Mouse (Mus musculus) liver, adult 2 months (tissue): Measurements from ENCODE around the gene Kcnn3.

Experiments used
- CTCF ChIP-seq: fragments of 200-500 bp; IDR thresholded peaks from 2 replicates; pipeline ENCODE4 v1.5.1; 2011; ENCODE audit warnings: low read depth, low read length, control low read depth
- POLR2A ChIP-seq: fragments of 200-500 bp; IDR thresholded peaks from 2 replicates; pipeline ENCODE4 v1.6.1; 2011; ENCODE audit warnings: low read length, control low read depth; ENCODE audit not compliant: insufficient read depth; ENCODE audit errors: extremely low read depth

DNA sequence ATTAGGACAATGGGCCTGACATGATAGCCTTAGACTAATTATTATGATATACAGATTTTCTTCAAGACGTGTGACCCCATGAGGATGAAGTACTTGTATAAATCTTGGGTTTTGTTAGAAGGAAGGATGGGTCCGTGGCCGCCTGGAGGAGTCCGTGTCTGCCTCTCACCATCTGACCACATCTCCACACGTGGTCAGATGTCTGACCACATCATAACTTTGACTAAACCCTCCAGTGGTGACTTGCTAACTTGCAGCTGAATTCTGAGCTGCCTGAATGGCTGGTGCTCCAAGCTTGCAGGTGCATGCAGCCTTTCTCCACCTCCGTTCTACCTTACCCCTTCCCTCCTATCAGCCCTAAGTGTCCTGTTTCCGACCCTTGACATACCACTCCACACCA, 17.4 kb upstream of the Kcnn3 start:
- no peak for TF ChIP-seq POLR2A
- no peak for TF ChIP-seq CTCF
